Mouse (Mus musculus) CH12.LX (cell line): ENCODE measurements around the gene Tomm40l.

ENCODE experiments used
- CTCF ChIP-seq, 2 experiments: IDR thresholded peaks in 1 of 2; conservative IDR thresholded peaks in 1 of 2; 2 replicates each; pipeline ENCODE4 v1.5.1; 2011 to 2012; ENCODE audit warnings: low read depth in 2 of 2, low read length in 2 of 2, improper control_type of control experiment in 1 of 2, inconsistent platforms in 1 of 2, mild to moderate bottlenecking in 1 of 2, moderate library complexity in 1 of 2
- GABPA ChIP-seq: IDR thresholded peaks from 2 replicates; pipeline ENCODE4 v1.6.1; 2012; ENCODE audit warnings: low read depth, low read length, improper control_type of control experiment, inconsistent platforms; ENCODE audit not compliant: insufficient replicate concordance
- JUND ChIP-seq: conservative IDR thresholded peaks from 2 replicates; pipeline ENCODE4 v1.6.1; 2011; ENCODE audit warnings: low read depth, low read length, improper control_type of control experiment
- MAX ChIP-seq: IDR thresholded peaks from 2 replicates; pipeline ENCODE4 v1.6.1; 2011; ENCODE audit warnings: low read length, improper control_type of control experiment
- MAZ ChIP-seq: IDR thresholded peaks from 2 replicates; pipeline ENCODE4 v1.6.1; 2012; ENCODE audit warnings: low read depth, mild to moderate bottlenecking, inconsistent platforms, low read length, improper control_type of control experiment, moderate library complexity
- MXI1 ChIP-seq: IDR thresholded peaks from 2 replicates; pipeline ENCODE4 v1.6.1; 2011; ENCODE audit warnings: mild to moderate bottlenecking, low read depth, low read length, improper control_type of control experiment
- POLR2A ChIP-seq: IDR thresholded peaks from 2 replicates; pipeline ENCODE4 v1.6.1; 2011; ENCODE audit warnings: low read depth, mild to moderate bottlenecking, improper control_type of control experiment, low read length
- SMC3 ChIP-seq: IDR thresholded peaks from 2 replicates; pipeline ENCODE4 v1.6.1; 2011; ENCODE audit warnings: low read depth, low read length, improper control_type of control experiment
- TBP ChIP-seq: conservative IDR thresholded peaks from 2 replicates; pipeline ENCODE4 v1.6.1; 2011; ENCODE audit warnings: low read depth, low read length, improper control_type of control experiment
- USF1 ChIP-seq: IDR thresholded peaks from 2 replicates; pipeline ENCODE4 v1.6.1; 2014; ENCODE audit warnings: low read depth, mild to moderate bottlenecking, inconsistent platforms, low read length, improper control_type of control experiment
- ZMIZ1 ChIP-seq: IDR thresholded peaks from 2 replicates; pipeline ENCODE4 v1.6.1; 2012; ENCODE audit warnings: low read depth, mild to moderate bottlenecking, inconsistent platforms, low read length, improper control_type of control experiment

DNA sequence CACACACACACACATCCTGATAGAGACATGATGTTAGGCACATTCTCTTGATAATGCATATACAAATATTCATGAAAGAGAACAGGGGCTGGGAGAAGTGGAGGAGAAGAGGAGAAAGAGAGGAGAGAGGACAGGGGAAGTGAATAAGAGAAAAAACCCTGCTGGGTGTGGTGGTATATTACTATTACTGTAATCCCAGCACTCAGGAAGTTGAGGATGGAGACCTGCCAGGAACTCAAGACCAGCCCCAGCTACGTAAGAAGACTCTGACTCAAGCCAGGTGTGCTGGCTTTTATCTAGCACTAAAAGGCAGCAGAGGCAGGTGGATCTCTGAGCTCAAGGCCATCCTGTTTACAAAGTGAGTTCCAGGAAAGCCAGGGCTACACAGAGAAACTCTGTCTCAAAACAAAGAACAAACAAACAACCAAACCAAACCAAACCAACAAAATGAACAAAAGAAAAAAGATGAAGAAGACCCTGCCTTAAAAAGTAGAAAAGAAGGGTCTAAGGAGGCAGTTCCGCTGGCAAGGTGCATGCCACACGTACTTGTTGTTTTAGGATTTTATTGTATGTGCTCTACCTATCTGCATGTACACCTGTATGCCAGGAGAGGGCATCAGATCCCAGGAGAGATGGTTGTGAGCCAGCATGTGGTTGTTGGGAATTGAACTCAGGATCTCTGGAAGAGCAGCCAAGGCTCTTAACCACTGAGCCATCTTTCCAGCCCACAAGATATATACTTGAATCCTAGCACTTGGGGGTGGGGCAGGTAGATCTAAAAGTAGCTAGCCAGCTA, 41.5 kb upstream of the Tomm40l start:
- TF ChIP-seq CTCF (conservative IDR thresholded peaks at IDR 0.05 in 1 of 2, IDR thresholded peaks at IDR 0.05 in 1 of 2; ENCODE audit: low read depth in 2 of 2, low read length in 2 of 2) (peak in 1 of 2 experiments; percentile 46; a peak in 2 of 4 replicates), GABPA (no peak), SMC3 (no peak), TBP (no peak), USF1 (no peak), POLR2A (no peak), MAZ (no peak), MAX (no peak), MXI1 (no peak), ZMIZ1 (no peak), JUND (no peak)
